Mouse (Mus musculus) gastrocnemius, adult 2 months (tissue): ENCODE measurements at regions not wholly inside any gene's neighbourhood (a gene's known extent, or its start where the extent isn't known, plus 50 kb on each side); places are given as distances from the start of the nearest gene placed in this dataset.
A peak's percentile ranks its signal among the peaks of the same experiment; 100 is the strongest.

Experiments
- DNase-seq: peaks from one replicate; pipeline ENCODE4 v3.0.0; 2022
- H3K27ac ChIP-seq: fragments of 200-600 bp; 2 replicates; pipeline ENCODE4 v1.8.1; 2022; ENCODE audit warnings: mild to moderate bottlenecking
- H3K4me3 ChIP-seq: fragments of 200-600 bp; 2 replicates; pipeline ENCODE4 v1.8.1; 2022; ENCODE audit warnings: mild to moderate bottlenecking, moderate library complexity
- CTCF ChIP-seq: fragments of 200-600 bp; IDR thresholded peaks from 2 replicates; pipeline ENCODE4 v1.8.1; 2022; ENCODE audit warnings: antibody characterized with exemption, mild to moderate bottlenecking, moderate library complexity
- intact Hi-C: fragments of 180-260 bp; cut with DNase I; formaldehyde crosslinking; loops from one replicate; pipeline ENCODE4 v1.15.1; 2025

DNA sequence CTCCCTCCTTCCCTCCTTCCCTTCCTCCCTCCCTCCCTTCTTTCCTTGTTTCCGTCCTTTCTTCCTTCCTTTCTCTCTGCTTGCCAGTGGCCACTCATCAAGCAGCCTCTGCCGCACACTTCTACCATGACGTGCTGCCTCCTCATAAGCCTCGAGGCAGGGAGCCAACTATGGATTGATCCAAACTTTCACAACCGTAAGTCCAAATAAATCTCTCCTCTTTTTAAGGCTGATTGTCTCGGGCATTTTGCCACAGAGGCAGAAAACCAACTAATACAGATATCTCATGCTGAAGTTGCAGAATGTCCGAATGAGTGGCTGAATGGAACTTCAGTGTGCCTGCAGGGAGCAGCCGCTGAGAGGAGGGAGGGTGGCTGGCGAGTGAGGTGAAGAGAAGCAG is 251.7 kb downstream of the Plpp3 start:
- TF ChIP-seq CTCF = no peak
- DNase-seq = no peak
- H3K27ac ChIP-seq = no peak overlapping the region
- intact Hi-C loops = no loop called here
- H3K4me3 ChIP-seq = no peak overlapping the region

DNA sequence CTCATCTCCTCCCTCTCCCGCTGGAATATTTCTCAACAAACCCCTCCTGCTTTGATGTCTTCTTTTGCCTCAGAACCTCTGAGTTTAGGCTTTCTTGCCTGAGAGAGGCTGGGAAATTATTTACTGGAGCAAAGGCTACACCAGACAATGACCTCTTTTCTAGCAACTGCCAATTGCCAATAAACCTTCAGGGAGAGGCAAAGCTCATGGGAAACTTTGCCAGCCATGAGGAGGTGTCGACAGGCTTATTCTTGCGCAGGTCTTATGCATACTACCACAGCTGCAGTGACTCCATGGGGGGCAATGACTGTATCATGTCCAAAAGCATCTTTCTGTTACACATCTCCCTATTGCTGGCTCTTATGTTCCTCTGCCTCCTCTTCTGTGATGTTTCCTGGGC is 260.0 kb downstream of the Plpp3 start:
- no peak for DNase-seq
- intact Hi-C loops = no loop called here
- no peak for TF ChIP-seq CTCF

GRCm38 (mm10) chr4:105422466-105422865 is 265.3 kb downstream of the Plpp3 start:
- peak overlapping the region; percentile 41 for H3K27ac ChIP-seq
- no peak overlapping the region for H3K4me3 ChIP-seq
- intact Hi-C loops = no loop called here
- no peak for DNase-seq
- no peak for TF ChIP-seq CTCF

More for the DNA sequence above, 260.0 kb downstream of the Plpp3 start:
- no peak overlapping the region for H3K27ac ChIP-seq
- H3K4me3 ChIP-seq = no peak overlapping the region

DNA sequence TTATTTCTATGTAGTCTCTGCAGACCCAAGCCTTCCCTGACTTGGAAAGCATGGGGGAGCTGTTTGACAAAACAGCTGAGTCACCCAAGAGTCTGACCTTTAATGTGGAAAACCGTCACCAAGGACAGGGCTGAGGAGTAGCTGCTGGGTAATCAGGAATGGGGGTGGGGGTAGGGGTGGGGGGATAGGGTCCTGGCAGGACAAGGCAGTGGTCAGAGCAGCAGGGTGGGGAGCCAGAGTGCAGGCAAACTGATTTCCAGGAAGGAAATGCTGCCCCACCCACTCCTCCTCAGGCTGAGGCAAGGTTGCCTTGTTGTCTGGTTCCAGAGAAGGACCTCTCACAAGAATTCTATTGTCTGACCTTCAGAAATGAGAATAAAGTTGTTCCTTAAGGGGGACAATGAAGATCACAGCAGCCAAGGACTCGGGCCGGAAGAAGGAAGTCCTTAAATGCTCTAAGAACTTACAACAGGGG is 266.6 kb downstream of the Plpp3 start:
- TF ChIP-seq CTCF = no peak
- no peak for DNase-seq
- intact Hi-C loops = no loop called here
- Histone ChIP-seq H3K4me3 (no peak overlapping the region), H3K27ac (peak overlapping the region; percentile 71; the same call in 1 of the 2 replicates)

DNA sequence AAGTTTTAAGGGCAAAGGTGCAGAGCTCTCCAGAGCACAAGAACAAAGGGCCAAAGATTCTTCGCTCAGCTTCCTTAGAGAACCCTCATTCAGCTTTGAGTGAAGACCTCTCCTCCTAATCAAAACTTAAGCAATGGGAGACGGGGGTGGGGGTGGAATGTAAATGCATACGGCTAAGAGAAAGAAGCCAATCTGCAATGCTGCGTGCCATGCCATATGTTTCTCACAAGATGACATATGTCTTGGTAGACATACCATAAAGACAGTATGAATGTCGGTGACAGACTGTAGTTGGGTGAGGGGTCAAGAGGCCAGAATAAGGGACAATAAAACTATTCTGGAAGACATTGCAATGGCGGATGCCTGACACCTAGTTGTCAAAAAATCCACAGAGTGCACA is 267.9 kb downstream of the Plpp3 start:
- intact Hi-C loops = loop anchor here (5.0 kb wide), 1 partner anchor 82 kb away; no protein-coding TSS in a partner anchor
- Histone ChIP-seq H3K27ac (peak overlapping the region; percentile 71), H3K4me3 (no peak overlapping the region)
- no peak for TF ChIP-seq CTCF
- no peak for DNase-seq

- Histone ChIP-seq H3K27ac (peak overlapping the region; percentile 66), H3K4me3 (no peak overlapping the region)
- intact Hi-C loops = loop anchor here (5.0 kb wide), 1 partner anchor 80 kb away; no protein-coding TSS in a partner anchor
- TF ChIP-seq CTCF = no peak
- no peak for DNase-seq
Measured at GRCm38 (mm10) chr4:105427581-105427980, 270.4 kb downstream of the Plpp3 start.

GRCm38 (mm10) chr4:105429381-105430100 is 272.4 kb downstream of the Plpp3 start:
- TF ChIP-seq CTCF = no peak
- Histone ChIP-seq H3K27ac (peak overlapping the region; percentile 66), H3K4me3 (no peak overlapping the region)
- DNase-seq = peak; percentile 52
- intact Hi-C loops = loop anchor here (5.0 kb wide), 1 partner anchor 78 kb away; no protein-coding TSS in a partner anchor

GRCm38 (mm10) chr4:105432461-105432860 is 275.3 kb downstream of the Plpp3 start:
- no peak for TF ChIP-seq CTCF
- intact Hi-C loops = no loop called here
- no peak overlapping the region for H3K4me3 ChIP-seq
- DNase-seq = no peak
- H3K27ac ChIP-seq = no peak overlapping the region

- no peak for DNase-seq
- no peak for TF ChIP-seq CTCF
- no peak overlapping the region for H3K27ac ChIP-seq
- intact Hi-C loops = no loop called here
- no peak overlapping the region for H3K4me3 ChIP-seq
Measured at GRCm38 (mm10) chr4:105437141-105437540, 280.0 kb downstream of the Plpp3 start.

DNA sequence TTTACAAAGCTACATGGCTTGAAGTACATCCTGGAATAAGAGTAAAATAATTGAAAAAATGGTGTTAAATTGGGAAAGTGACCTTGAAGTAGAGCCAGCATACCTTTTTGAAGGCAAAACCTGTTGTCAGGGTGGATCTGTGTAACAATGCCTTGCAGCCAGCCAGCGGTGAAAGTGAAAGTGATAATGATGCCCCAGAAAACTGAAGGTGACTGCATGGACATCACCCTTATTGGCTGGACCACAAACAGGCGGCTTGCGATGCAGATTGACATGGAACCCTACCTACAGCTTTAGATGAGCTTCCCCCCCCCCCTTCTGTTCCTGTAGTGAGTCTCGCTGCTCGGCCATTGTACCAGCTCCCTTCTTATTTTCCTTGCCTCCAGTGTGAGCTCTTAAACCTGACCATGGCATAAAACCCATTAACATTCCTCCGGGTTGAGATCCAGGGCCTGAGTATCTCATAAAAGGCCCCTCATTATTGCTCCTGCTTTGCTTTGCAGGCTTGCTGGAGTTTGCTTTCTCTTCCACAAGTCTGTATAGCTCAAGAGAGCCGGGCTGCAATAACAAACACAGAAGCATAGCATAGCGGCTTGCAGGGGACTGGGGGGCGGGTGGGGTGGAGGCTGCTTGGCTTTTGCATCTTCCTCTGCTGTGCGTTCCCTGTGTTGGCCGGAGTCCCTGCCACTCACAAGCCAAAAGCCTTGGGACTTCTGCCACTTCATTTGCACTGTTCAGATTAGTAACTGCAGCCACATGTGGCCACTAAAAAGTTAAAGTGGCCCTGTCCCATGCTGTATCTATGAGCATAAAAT is 292.1 kb downstream of the Plpp3 start:
- intact Hi-C loops = no loop called here
- Histone ChIP-seq H3K4me3 (peak overlapping the region; percentile 34), H3K27ac (peak overlapping the region; percentile 46; the same call in 1 of the 2 replicates)
- no peak for TF ChIP-seq CTCF
- peak; percentile 62 for DNase-seq

DNA sequence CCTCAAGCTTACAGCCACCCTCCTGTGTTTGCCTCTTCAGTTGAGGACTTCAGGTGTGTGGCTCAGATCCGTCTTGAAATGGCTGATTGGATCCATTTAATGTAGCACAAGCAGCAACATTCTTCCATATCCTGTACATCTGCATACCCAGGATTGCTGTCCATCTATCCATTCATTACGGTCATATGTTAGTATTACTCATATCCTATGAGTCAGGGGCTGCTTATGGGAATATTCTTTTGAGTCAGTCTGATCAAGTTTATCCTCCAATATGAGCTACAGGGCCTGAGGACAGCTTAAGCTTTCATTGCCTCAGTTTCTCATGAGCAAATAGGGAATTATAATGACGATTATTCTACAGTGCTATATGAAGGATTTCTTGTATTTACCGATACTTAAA is 293.7 kb downstream of the Plpp3 start:
- DNase-seq = no peak
- H3K4me3 ChIP-seq = no peak overlapping the region
- no peak overlapping the region for H3K27ac ChIP-seq
- intact Hi-C loops = no loop called here
- no peak for TF ChIP-seq CTCF

- TF ChIP-seq CTCF = no peak
- Histone ChIP-seq H3K4me3 (no peak overlapping the region), H3K27ac (peak overlapping the region; percentile 43)
- intact Hi-C loops = no loop called here
- DNase-seq = peak; percentile 31
Measured at GRCm38 (mm10) chr4:105451871-105452270, 294.7 kb downstream of the Plpp3 start.

- TF ChIP-seq CTCF = no peak
- DNase-seq = peak; percentile 87
- intact Hi-C loops = no loop called here
- H3K27ac ChIP-seq = peak overlapping the region; percentile 75
- H3K4me3 ChIP-seq = no peak overlapping the region
Measured at GRCm38 (mm10) chr4:105456955-105457621, 299.9 kb downstream of the Plpp3 start.
